Mouse (Mus musculus) urinary bladder, postnatal 36 days (tissue): ENCODE measurements around the gene Cysltr2.

Source experiments
- DNase-seq, 2 experiments: peaks; one replicate each; pipeline ENCODE4 v3.0.0; 2022; ENCODE audit warnings: low spot score in 2 of 2, mixed read lengths in 1 of 2

Cysltr2 gene

GRCm38 (mm10) chr14:72986044-72986443 is 62.9 kb downstream of the Cysltr2 start:
- no peak for DNase-seq

- DNase-seq = no peak
Measured at GRCm38 (mm10) chr14:72985113-72985512, 63.8 kb downstream of the Cysltr2 start.

- peak; percentile 78 to 87 for DNase-seq
Measured at GRCm38 (mm10) chr14:72983456-72983855, 65.5 kb downstream of the Cysltr2 start.

GRCm38 (mm10) chr14:72982981-72983436 is 65.9 kb downstream of the Cysltr2 start:
- no peak for DNase-seq

GRCm38 (mm10) chr14:72980761-72981160 is 68.2 kb downstream of the Cysltr2 start:
- DNase-seq = no peak

- DNase-seq = no peak
Measured at GRCm38 (mm10) chr14:72980106-72980505, 68.8 kb downstream of the Cysltr2 start.

GRCm38 (mm10) chr14:72976111-72976510 is 72.8 kb downstream of the Cysltr2 start:
- no peak for DNase-seq
